Mouse (Mus musculus) heart, adult 2 months (tissue): ENCODE results near the gene Wdr75.

Experiments
- CTCF ChIP-seq: fragments of 200-600 bp; IDR thresholded peaks from 2 replicates; pipeline ENCODE4 v1.8.1; 2022; ENCODE audit warnings: antibody characterized with exemption, mild to moderate bottlenecking, moderate library complexity
- EP300 ChIP-seq: fragments of 200-500 bp; IDR thresholded peaks from 2 replicates; pipeline ENCODE4 v1.6.1; 2011; ENCODE audit warnings: low read depth, low read length, control low read depth; ENCODE audit not compliant: insufficient read depth
- POLR2A ChIP-seq: fragments of 200-500 bp; IDR thresholded peaks from 2 replicates; pipeline ENCODE4 v1.6.1; 2011; ENCODE audit warnings: mild to moderate bottlenecking, low read depth, low read length, control low read depth; ENCODE audit not compliant: insufficient read depth

DNA sequence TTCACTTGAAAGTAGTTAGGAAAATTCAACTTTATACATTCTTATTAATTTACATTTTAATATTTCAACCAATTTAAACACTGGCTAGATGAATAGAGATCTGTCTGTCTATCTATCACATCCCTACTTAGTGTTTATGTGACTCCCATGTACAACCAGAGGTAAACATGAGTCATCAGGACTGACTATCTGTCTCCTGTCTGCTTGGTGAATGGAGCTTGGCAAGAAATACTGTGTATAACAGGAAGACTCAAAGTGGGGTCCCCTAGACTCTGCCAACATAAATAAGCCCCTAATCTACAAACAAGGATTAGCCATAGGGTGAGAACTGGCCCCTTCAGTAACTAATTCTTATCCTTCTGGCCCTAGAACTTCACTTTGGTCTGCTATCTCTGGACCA is 39.1 kb upstream of the Wdr75 start:
- no peak for TF ChIP-seq CTCF
- no peak for TF ChIP-seq POLR2A
- TF ChIP-seq EP300 = no peak
